Mouse (Mus musculus): Measurements from ENCODE around the gene Smo.

Gene Smo

GRCm38 (mm10) chr6:29776542-29777237 lies 41.4 kb downstream of the Smo start:
- no peak for DNase-seq (ENCODE audit: low spot score)

GRCm38 (mm10) chr6:29777238-29777555 lies 41.9 kb downstream of the Smo start:
- DNase-seq (ENCODE audit: low spot score), result no peak

GRCm38 (mm10) chr6:29780082-29780481 lies 44.8 kb downstream of the Smo start:
- DNase-seq (ENCODE audit: low spot score), result no peak

GRCm38 (mm10) chr6:29780571-29780970 lies 45.3 kb downstream of the Smo start:
- DNase-seq (ENCODE audit: low spot score), result no peak

GRCm38 (mm10) chr6:29782239-29782638 lies 46.9 kb downstream of the Smo start:
- no peak for DNase-seq (ENCODE audit: low spot score)

GRCm38 (mm10) chr6:29783960-29784359 lies 48.7 kb downstream of the Smo start:
- DNase-seq (ENCODE audit: low spot score), result no peak

GRCm38 (mm10) chr6:29784413-29785021 lies 49.2 kb downstream of the Smo start:
- no peak for DNase-seq (ENCODE audit: low spot score)

- DNase-seq (ENCODE audit: low spot score), result no peak
These were observed 50.5 kb downstream of the Smo start for GRCm38 (mm10) chr6:29785759-29786158.

- no peak for DNase-seq (ENCODE audit: low spot score)
These were observed 53.6 kb downstream of the Smo start for GRCm38 (mm10) chr6:29788779-29789350.

- DNase-seq (ENCODE audit: low spot score), result no peak
These were observed 54.9 kb downstream of the Smo start for GRCm38 (mm10) chr6:29790014-29790698.

GRCm38 (mm10) chr6:29793520-29793919 lies 58.2 kb downstream of the Smo start:
- no peak for DNase-seq (ENCODE audit: low spot score)

- no peak for DNase-seq (ENCODE audit: low spot score)
These were observed 59.3 kb downstream of the Smo start for GRCm38 (mm10) chr6:29794582-29794981.

- no peak for DNase-seq (ENCODE audit: low spot score)
These were observed 67.7 kb downstream of the Smo start for GRCm38 (mm10) chr6:29802979-29803378.

GRCm38 (mm10) chr6:29804006-29804405 lies 68.7 kb downstream of the Smo start:
- DNase-seq (ENCODE audit: low spot score), result no peak

- DNase-seq (ENCODE audit: low spot score), result no peak
These were observed 70.1 kb downstream of the Smo start for GRCm38 (mm10) chr6:29805381-29805780.

All from ovary, postnatal 10 days (tissue).